Mouse (Mus musculus) adrenal gland, postnatal 36 days (tissue): ENCODE measurements at regions not wholly inside any gene's neighbourhood (a gene's known extent, or its start where the extent isn't known, plus 50 kb on each side); places are given as distances from the start of the nearest gene placed in this dataset.
A peak's percentile ranks its signal among the peaks of the same experiment; 100 is the strongest.

Experiments used
- DNase-seq, 2 experiments: peaks; one replicate each; pipeline ENCODE4 v3.0.0; 2021; ENCODE audit warnings: mixed read lengths in 1 of 2

DNA sequence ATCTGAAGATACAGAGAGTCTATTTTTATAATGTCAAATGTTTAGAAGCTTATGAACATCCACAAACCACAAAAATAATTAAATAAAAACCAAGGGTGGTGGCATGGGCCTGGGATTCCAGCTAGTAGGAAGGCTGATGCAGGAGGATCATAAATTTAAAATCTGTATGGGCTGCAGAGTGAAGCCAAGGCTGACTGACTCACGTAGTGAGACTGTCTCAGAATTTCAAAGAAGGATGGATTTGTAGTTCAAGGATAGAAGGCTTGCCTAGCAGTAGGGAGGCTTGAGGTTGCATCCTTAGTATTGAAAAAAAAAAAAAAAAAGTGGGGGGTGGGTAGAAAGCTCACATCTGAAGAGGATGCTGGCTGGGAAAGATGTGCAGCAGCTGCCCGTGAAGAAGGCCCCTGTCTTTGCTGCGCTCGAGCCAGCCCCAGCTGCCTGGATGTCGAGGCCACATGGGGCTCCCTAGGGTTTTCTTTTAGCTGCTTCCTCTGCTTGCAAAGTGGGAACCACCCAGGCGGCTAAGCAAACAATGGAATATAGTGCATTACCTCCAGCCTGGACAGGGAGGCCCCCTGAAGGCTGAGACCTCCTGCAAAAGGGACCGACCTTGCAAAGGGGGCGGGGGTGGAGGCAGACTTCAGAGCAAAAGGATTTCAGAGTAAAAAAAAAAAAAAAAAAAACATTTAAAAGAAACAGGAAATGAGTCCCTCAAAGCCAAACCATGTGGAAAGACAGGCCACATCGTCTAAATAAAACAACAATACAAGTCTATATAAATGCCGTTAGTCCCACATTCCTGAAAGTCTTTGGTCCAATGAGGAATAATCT, 101.3 kb downstream of the Tmco5 start:
- DNase-seq, result peak; percentile 53 to 74

DNA sequence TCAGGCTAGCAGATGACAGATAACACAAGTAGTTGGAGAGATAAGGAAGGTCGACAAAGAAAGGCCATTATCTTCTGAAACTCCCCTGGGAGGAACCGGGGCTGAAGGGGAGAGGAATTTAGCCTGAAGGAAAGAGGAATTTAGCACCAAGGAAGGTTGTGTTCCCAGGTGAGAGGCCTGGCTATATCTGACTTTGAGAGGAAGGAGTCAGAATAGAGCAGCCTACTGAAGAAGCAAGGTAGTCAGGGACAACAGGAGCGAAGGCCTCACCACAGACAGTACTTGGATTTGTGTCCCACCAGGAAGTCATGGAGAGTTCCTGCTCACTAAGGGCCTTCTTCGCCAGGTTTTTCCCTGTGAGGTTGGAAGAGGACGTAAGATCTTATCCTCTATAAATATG, 102.2 kb downstream of the Tmco5 start:
- peak in 1 of 2 experiments; percentile 16 for DNase-seq

DNA sequence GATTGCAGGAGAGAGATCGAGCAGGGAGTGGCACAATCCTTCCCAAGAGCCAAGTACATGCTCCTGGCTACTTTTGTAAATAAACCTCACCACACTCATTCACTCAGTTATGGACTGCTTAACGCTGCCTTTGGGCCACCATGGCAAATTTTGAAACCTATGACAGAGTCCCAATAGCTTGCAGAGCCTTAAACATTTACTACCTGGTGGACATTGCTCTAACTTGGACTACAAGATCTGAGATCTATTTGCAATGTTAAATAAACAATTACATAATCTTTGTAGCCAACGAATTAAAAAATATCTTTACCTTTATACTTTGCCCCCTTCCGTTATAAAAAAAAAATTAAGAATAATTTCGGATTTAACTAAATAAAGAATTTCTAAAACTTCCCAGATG, 104.9 kb downstream of the Tmco5 start:
- no peak for DNase-seq

DNA sequence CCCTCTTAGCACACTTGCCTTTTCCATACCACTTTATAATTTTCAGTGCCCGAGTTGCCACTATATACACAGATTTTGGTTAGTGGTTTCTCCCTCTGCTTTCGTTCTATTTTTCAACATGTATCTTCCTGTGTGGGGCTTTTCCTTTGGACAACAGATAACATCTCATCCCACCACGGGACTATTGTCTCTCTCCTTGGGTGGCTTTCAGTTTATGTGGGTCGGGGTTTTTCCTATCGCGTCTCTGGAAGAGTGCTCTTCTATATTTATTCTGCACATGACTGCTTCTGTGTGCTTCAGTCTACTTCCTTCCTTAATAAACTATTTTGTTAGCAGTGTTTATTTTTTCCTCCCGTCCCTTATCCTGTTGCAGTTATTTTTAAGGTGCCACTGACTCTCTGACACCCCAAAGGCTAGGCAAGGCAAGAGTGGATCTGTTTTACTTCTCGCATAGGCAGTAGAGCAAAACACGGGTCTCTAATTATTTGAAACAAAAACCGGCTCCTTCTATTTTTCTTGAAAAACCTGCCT, 105.4 kb downstream of the Tmco5 start:
- DNase-seq, result no peak

DNA sequence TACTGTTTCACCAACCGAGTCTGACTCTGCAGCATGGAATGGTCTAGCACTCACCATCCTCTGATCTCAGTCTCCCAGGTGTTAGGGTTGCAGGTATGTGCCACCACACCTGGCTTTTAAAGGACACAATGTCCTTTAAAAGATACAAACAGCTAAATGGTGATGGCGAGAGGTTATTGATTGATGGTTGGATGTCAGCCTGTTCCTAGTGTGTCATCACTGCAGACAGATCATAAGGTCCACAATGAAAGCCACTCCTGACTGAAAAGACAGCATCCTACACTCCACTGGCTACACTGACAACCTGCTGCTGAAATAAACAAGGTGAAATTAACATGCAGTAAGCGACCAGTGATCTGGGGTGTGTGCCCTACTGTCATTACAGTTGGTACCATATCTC, 106.1 kb downstream of the Tmco5 start:
- DNase-seq, result no peak

DNA sequence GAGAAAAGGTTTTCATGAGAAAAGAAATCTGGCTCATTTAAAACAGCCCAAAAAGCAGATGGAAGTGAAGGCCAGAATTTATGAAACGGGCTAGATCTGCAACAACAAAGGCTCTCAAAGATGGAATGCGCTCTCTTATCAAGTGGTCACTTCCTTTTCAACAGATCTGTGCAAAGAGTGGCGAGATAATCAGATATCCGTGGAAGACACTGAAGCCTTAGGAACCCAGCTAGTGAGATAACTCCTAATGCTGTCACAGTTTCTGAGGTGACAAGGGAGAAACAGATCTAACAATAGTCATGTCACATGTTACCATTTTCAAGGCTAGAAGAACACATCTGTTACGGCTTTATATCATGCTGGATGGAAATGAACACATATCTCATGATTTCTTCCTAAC, 107.1 kb downstream of the Tmco5 start:
- DNase-seq, result no peak

DNA sequence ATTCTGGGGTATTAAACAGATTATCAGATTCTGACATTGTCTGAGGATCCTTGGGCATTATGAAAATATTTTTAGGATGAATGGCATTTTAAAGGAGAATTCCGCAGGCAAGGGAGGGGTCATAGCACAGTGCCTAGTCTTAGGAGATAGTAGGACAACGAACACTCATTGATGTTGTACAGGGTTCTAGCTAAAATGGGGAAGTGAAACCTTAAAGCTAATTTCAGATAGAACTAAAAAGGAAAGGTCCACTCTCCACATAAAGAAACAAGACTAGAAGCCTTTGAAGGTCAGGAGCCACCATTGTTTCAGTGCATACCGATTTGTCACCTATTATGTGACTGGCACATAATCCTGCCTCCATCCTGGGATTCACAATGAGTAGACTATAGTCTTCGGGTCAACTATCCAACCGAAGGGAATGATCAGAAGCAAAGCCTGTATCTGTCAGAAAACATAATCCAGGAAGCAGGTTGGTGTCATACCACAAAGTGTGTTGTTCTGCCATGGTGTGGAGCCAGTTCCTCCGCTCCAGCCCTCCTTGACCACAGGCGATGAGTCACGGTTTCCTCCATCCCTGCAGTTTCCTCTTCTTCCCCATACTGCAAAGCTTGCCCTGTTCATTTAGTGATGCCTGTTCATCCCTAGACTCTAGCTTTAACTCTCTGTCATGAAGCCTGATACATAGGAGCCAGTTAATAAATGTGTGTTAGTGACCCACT, 110.6 kb downstream of the Tmco5 start:
- no peak for DNase-seq

DNA sequence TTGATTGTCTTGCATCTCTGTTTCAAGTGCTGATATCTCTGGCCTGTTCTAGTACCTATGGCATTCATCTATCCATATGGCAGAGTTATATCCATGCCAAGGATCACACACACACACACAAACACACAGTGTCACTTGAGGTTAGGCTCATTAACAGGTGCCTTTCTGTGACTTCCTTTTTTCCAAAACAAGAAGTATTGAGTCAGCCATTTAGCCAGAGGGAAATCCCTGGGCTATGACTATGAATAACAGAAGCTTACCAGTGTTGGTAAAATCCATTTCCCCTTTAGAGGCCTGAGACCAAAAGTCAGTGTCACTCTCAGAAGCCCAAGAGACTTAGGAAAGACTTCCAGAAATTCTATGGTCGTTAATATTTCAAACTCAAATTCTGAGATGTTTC, 111.6 kb downstream of the Tmco5 start:
- DNase-seq, result no peak

DNA sequence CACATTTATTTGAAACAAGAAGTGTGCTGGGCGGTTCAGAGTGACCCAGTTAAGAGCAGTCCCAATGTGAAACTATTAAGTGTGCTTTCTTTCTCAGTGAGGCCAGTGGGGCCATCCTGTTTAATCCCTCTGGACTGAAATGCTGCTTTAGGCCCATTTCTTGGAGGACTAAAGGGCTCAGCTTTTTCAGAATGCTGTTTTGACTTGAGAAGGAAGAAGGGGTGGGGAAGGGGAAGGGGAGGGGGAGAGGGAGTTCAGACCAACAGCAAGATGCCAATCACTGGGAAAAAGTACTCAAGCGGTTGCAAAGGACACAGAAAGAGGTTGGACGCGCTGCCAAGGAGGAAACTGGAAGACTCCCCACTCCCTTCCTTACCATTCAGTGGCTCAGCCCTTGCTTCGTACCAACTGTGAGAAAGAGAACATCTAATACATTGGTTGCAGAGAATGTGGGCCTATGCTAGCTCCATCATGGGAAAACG, 113.1 kb downstream of the Tmco5 start:
- no peak for DNase-seq

DNA sequence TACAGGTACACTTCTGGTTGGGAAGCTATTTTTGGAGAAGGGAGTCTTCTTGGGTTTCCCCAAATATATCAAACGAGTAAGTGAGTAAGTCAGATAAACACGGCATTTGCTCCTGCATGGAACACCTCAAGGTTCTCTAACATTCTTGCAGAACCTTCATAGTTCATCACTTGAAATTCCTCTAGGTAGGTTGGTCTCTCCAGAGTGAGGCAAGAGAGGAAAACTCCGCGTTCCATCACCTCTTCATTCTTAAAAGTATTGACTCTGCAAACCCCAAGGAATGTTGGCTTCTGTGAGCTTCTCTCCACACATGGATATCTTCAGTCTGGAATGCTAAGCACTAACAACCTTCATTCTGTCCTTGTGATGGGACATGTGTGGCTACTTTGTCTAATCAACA, 115.2 kb downstream of the Tmco5 start:
- DNase-seq, result no peak

DNA sequence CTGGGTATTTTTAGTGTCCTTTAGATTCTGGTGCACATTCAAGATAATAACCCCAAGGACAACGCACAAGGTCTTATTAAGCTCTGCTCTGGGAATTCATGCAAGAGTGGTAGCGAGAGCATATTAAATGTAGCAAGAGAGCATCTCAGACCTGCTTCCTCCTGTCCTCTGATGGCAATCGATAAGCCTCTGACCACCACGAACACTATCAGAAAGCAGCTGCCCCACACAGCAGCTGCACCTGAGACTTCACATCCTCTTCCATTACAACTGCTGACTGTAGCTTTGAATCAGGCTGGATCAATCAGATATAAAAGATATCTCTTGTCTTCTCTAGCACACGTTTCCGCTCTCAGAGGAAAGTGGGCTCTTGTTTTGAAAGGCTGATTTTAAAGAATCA, 117.8 kb downstream of the Tmco5 start:
- DNase-seq, result no peak

DNA sequence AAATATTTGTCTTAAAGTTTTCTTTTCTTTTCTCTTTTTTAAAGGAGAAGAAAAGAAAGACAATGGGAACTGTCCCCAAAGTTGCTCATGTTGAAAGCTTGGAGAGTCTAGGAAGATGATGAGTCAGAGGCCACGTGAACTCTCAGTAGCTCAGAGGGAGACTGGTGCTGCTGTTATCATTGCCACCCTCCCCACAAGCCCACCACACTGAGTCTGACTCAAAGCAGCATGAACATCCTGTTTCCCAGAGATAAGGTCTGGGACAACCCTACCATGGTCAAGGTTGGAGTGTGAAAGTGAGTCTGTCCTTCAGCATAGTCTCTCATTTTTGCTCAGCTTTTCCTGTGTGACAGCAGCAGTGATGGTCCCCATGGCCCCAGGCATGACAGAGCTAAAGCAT, 120.3 kb downstream of the Tmco5 start:
- DNase-seq, result peak; percentile 34 to 54

DNA sequence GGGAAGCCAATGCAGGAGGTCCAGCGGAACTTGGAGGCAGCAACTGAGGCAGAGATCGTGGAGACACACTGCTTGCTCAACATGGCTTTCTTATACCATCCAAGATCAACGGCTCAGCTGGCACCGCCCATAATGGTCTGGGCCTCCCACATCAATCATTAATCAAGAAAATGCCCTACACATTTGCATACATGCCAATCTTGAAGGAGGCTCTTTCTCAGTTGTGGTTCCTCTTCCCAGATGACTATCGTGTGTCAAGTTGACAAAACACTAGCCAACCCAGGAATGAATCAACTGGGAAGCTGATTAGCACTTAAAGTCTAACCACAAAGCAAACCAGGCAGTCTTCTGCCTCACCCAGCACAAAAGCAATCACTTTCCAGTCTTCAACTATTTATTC, 121.1 kb downstream of the Tmco5 start:
- DNase-seq, result no peak

DNA sequence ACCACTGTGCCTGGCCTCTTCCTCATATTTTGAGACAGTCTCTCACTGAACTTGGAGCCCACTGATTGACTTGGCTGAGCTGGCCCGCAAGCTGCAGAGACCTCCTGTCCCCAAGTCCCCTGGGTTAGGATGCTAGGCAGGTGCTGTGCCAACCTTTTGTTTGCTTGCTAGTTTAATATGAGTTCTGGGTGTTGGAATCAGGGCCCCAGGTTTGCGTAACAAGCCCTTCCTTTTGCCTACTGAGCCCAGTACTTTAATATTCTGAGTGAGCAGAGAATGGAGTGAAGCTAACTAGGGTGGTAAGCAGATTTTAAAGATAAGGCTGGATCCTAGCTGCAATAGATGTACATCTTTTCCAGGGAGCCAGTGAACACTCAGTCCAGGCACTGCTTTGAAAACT, 117.2 kb upstream of the Spred1 start:
- no peak for DNase-seq

DNA sequence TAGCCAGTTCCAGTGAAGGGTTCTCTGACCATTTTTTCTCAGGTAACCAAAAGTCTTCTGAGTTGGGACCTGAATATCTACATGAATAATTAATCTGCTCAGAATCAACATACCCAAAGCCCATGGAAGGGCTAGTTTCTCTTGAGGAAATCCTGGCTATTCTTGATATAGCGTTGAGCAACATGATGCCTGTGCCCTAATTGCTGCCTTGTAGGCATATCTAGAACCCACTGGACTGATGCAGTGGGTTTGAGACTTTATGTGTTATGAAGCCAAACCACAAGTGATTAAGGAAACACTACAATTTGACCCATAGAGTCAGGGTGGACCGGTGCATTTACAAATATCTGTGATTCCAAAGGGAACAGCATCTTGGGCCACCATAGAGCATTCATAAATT, 114.3 kb upstream of the Spred1 start:
- no peak for DNase-seq

DNA sequence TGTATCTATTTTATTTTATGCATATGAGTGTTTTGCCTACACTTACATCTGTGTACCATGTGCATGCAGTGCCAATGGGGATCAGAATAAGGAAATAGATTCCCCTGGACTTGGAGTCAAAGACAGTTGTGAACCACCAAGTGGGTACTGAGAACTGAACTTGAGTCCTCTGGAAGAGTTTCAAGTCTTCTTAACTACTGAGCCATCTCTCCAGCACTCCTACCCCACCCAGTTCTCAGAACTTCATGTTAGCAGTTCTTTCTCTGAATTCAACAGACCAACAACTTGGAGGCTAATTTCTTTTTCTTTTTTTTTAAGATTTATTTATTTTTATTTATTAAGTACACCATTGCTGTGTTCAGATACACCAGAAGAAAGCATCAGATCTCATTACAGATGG, 112.3 kb upstream of the Spred1 start:
- DNase-seq, result no peak

DNA sequence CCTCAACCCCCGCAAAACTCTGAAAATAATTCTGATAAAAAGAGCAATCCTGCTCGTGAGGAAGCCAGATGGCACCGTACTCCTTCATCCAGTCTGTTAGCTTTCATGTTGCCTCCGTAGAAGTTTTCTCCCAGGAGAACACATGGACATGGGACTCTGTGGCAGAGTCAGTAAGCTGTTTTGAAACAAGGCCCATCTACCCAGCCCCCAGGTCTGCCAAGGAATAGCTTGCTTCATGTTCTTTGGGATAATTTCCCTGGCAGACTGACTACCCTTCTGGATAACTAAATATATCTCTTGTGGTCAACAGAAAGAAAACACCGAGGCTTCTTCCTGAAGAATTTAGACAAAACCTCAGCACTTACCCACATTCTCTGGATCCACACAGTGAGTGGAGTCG, 111.2 kb upstream of the Spred1 start:
- no peak for DNase-seq

DNA sequence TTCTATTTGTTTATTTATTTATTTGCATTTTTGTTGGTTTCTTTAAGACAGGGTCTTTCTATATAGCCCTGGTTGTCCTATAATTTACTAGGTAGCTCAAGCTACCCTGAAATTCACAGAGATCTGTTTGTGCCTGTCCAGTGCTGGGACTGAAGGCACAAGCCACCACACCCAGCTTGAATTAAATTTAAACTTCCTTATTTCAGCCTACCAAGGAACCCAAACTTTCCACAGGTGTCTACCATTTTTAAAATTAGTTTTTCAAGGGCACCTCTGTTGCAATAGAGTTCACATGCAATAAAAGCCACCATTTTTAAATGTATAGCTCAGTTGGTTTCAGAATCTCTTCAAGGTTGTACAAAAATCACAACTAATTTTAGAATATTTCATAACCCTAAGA, 110.2 kb upstream of the Spred1 start:
- DNase-seq, result no peak

DNA sequence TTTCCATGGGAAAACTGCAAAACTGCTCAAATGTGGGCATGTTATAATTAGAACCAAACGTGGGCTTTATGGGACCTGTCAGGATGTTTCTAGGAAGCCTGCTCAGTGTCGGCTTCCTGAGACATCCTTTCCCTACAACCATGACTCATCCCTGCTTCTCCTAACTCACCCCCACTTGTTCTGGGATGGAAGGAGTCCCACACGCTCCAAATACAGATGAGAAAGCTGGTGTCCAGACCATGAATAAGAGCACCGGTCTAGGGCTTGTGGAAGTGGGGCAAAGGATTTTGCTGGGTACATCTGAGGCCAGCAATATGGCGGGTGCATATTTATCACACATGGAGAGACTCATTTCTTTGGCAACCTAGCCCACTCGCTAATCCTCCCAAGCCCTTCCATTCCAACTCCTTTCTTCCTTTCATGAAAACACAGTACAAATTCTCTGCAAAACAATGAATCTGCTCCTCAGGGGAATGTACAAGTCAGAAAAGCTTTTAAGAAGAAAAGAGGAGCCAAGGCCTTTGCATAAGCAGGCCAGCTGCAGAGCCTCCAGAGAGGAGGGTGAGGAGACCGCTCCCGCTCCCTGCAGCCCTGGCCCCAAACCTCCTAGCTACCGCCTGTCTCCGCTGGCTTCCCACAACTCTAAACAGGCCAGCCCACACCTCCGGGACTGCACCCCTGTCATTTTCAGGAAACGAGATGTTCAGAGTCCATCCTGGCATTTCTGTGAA, 103.1 kb upstream of the Spred1 start:
- DNase-seq, result peak; percentile 64 to 72

DNA sequence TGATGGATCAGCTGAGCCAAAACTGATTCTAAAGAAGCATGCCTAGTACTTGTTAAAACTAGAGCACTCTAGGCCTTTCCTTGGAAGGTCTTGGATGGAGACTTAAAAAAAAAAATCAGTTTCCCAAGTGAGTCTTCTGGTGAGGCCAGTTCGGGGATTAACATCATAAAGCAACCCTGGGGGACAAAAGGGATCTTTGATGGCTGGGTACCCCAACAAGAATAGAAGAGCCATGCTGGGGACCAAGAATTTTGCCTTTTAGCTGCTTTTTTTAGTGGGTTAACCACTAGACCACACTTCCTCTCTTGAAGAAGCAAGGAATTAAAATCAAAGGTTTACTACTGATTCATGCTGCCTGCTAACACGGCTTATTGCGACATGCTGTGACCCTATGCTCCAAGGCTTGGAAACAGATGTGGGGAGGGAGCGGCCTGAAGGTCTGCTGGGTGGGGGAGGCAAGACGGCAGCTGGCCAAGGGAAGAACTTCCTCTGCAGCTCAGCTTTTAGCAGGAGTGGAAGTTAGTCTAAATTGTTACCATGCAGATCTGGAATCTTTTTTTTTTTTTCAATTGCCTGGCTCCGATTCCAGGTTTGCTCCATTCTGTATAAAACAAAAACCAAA, 102.1 kb upstream of the Spred1 start:
- peak; percentile 90 to 92 for DNase-seq

DNA sequence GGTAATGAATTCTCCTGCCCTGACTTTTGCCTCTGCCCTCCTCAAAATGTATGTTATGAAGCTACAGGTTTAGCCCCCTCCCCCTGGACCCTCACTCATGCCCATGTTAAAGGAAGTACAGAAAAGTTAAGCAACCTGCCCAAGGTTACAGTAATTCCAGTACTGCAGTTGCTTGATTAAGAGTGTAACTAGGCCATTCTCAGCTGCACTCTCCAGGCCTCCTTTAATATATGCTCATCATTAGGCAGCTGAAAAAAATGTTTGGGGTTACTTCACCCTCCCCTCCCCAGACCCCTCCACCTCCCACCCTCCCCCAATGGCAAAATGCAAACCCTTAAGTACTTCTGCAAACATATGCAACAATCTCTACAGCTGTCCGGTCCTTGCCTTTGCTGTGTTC, 101.6 kb upstream of the Spred1 start:
- no peak for DNase-seq

DNA sequence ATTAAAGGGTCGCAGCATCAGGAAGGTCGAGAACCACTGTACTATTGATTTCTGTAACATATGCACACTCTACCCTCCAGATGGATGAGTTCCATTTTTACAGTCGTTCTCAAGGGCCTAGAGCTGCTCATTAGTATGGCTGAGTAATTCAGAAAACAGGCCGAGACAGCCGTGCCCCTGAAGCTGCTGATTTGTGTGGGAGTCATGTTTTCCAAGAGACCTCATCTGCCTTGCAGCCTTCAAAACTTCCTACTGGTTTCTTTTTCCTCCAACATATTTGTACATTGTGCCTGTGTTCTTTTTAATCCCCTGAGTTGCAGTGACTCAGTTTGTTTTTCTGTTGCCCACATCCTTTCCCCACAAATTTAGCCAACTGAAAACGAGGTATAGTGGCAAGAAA, 99.4 kb upstream of the Spred1 start:
- DNase-seq, result peak; percentile 23 to 33
